Mouse (Mus musculus) pancreas, adult 10 weeks (tissue): ENCODE data around the gene Gnai2. TPM values are rescaled to one million over a fixed set of nuclear protein-coding genes. Genes with fewer than 3 reads are reported as not detected.

Source experiments
- polyA plus RNA-seq: library from polyadenylated mRNA; stranded (reverse); fragments of 350-450 nt; fragmentation: Illumina TruSeq; extraction: RNeasy Lipid Tissue Mini Kit (QIAGEN cat#74804); gene quantifications from one replicate; pipeline ENCODE4 v1.2.3, GENCODE M21; 2015; ENCODE audit warnings: low read depth, low replicate concordance; ENCODE audit not compliant: insufficient read depth

Gnai2 gene
- 76.6 TPM for polyA plus RNA-seq

GRCm38 (mm10) chr9:107635279-107636028 lies at the start of gene Gnai2:
Gnai2 (minus strand) TSS chr9:107635367.

GRCm38 (mm10) chr9:107679501-107679900 lies 44.3 kb upstream of the Gnai2 start, which contains the start of gene Gnat1:
Gnat1 (minus strand) TSS chr9:107679712.

GRCm38 (mm10) chr9:107669480-107669945 lies 34.3 kb upstream of the Gnai2 start, which contains the start of gene Slc38a3:
Slc38a3 (minus strand) TSS chr9:107669530.

GRCm38 (mm10) chr9:107608741-107609432 lies 26.3 kb downstream of the Gnai2 start, which contains the start of gene Sema3b:
Sema3b (minus strand) TSS chr9:107609229.

GRCm38 (mm10) chr9:107586974-107587832 lies 48.0 kb downstream of the Gnai2 start, which contains the start of gene Ifrd2:
Ifrd2 (plus strand) TSS chr9:107587642.

GRCm38 (mm10) chr9:107580501-107581317 lies 54.5 kb downstream of the Gnai2 start, which contains the start of gene Hyal3:
Hyal3 (plus strand) TSS chr9:107580818.

GRCm38 (mm10) chr9:107578587-107578986 lies 56.6 kb downstream of the Gnai2 start, which contains the start of gene Naa80:
Naa80 (plus strand) TSS chr9:107578887.

GRCm38 (mm10) chr9:107576357-107577107 lies 58.6 kb downstream of the Gnai2 start, which contains the start of gene Hyal1:
Hyal1 (plus strand) TSS chr9:107576927.

GRCm38 (mm10) chr9:107567702-107568319 lies 67.4 kb downstream of the Gnai2 start, which contains the start of gene Hyal2:
Hyal2 (plus strand) TSS chr9:107567945.

Other genes with a start within 250 kb of the Gnai2 start
- 0.20 TPM for gene Cacna2d2, start 235.8 kb downstream of the Gnai2 start, polyA plus RNA-seq
- gene Tmem115, start 101.4 kb downstream of the Gnai2 start, polyA plus RNA-seq, result 6.5 TPM
- gene Cyb561d2, start 93.2 kb downstream of the Gnai2 start, polyA plus RNA-seq, result 2.8 TPM
- 5.4 TPM for gene Nprl2, start 93.1 kb downstream of the Gnai2 start, polyA plus RNA-seq
- gene Zmynd10, start 88.1 kb downstream of the Gnai2 start, polyA plus RNA-seq, result not detected
- 10.7 TPM for gene Rassf1, start 83.8 kb downstream of the Gnai2 start, polyA plus RNA-seq
- 11.3 TPM for gene Tusc2, start 72.1 kb downstream of the Gnai2 start, polyA plus RNA-seq
- gene Hyal2, start 67.4 kb downstream of the Gnai2 start, polyA plus RNA-seq, result 12.1 TPM
- 1.7 TPM for gene Hyal1, start 58.4 kb downstream of the Gnai2 start, polyA plus RNA-seq
- 10.5 TPM for gene Naa80, start 56.5 kb downstream of the Gnai2 start, polyA plus RNA-seq
- 0.76 TPM for gene Hyal3, start 54.5 kb downstream of the Gnai2 start, polyA plus RNA-seq
- gene Ifrd2, start 47.7 kb downstream of the Gnai2 start, polyA plus RNA-seq, result 23.7 TPM
- 2.8 TPM for gene Sema3b, start 26.1 kb downstream of the Gnai2 start, polyA plus RNA-seq
- gene Slc38a3, start 34.2 kb upstream of the Gnai2 start, polyA plus RNA-seq, result 99.2 TPM
- gene Gnat1, start 44.3 kb upstream of the Gnai2 start, polyA plus RNA-seq, result not detected
- gene Sema3f, start 75.1 kb upstream of the Gnai2 start, polyA plus RNA-seq, result 19.9 TPM
- 36.6 TPM for gene Rbm5, start 135.6 kb upstream of the Gnai2 start, polyA plus RNA-seq
- gene Rbm6, start 237.9 kb upstream of the Gnai2 start, polyA plus RNA-seq, result 27.2 TPM